Mouse (Mus musculus) lung, adult 2 months (tissue): ENCODE measurements around the gene Chp1.

Experiments
- CTCF ChIP-seq: fragments of 200-500 bp; IDR thresholded peaks from 2 replicates; pipeline ENCODE4 v1.5.1; 2011; ENCODE audit warnings: mild to moderate bottlenecking, low read length, control low read depth; ENCODE audit not compliant: insufficient read depth
- POLR2A ChIP-seq: fragments of 200-500 bp; IDR thresholded peaks from 2 replicates; pipeline ENCODE4 v1.6.1; 2011; ENCODE audit warnings: low read depth, mild to moderate bottlenecking, control low read depth, low read length, borderline replicate concordance; ENCODE audit errors: extremely low read depth

DNA sequence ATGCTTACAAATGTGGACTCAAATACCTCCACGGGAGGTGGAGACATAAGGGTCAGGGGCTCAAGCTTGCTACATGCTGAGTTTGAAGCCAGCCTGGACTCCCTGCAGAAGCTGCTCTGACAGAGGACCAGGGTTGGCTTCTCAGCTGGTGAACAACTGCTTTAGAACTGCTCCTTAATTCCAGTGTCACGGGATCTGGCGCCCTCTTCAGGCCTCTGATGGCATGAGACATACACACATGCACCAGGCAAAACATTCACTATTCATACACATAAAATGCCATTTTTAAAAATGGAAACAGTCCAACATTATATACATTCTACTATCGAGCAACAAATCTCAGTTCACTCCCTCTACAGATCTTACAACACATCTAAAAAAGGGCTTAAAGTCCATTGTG lies 39.9 kb downstream of the Chp1 start:
- TF ChIP-seq CTCF (peak; percentile 90), POLR2A (no peak)
